Mouse (Mus musculus): ENCODE measurements around the gene Mtx2. TPM values are rescaled to one million over a fixed set of nuclear protein-coding genes. Genes with fewer than 3 reads are reported as not detected.

Mtx2 gene
- total RNA-seq (2023): 18.6 TPM

GRCm38 (mm10) chr2:74825730-74826430 lies at the start of gene Mtx2:
Mtx2 (plus strand) TSS chr2:74825803.

Other genes with a start within 250 kb of the Mtx2 start
- gene Lnpk, start 246.4 kb upstream of the Mtx2 start, total RNA-seq (2023): 35.0 TPM
- gene Evx2, start 166.2 kb upstream of the Mtx2 start, total RNA-seq (2023): not detected
- gene Hoxd13, start 157.5 kb upstream of the Mtx2 start, total RNA-seq (2023): not detected
- not detected for gene Hoxd12, start 150.8 kb upstream of the Mtx2 start, total RNA-seq (2023)
- gene Hoxd11, start 146.2 kb upstream of the Mtx2 start, total RNA-seq (2023): not detected
- gene Hoxd10, start 133.9 kb upstream of the Mtx2 start, total RNA-seq (2023): not detected
- not detected for gene Hoxd9, start 128.1 kb upstream of the Mtx2 start, total RNA-seq (2023)
- gene Hoxd8, start 121.2 kb upstream of the Mtx2 start, total RNA-seq (2023): not detected
- not detected for gene Hoxd3, start 113.9 kb upstream of the Mtx2 start, total RNA-seq (2023)
- not detected for gene Hoxd4, start 113.9 kb upstream of the Mtx2 start, total RNA-seq (2023)
- not detected for gene Gm28230, start 99.1 kb upstream of the Mtx2 start, total RNA-seq (2023)
- gene Hoxd1, start 62.8 kb upstream of the Mtx2 start, total RNA-seq (2023): not detected

Data from CD4-positive naive resting alpha-beta T cell, adult 76 days (primary cell).